Mouse (Mus musculus) thymus, postnatal 25 days (tissue): ENCODE measurements around the gene Ccsap.

Experiments used
- DNase-seq: peaks from one replicate; pipeline ENCODE4 v3.0.0; 2022

Gene Ccsap

GRCm38 (mm10) chr8:123877865-123878264 is 17.9 kb upstream of the Ccsap start:
- DNase-seq = no peak

DNA sequence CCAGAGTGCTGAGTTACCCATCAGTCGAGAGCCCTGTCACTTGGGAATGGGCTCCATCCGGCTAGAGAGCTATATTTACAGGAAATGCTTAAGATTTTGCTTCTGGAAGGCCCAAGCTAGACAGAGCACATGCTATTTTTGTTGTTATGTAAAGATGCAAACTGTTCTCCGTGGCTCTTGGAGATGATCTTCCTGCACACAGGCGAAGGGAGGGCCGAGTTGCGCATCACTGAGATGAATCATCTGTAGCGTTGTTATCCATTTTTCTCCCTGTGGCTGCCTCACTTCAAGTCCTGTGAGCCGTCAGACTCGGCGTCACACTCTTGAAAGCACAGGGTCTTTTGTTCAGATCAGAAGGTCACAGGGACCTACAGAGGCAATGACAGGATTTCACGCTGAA is 14.3 kb upstream of the Ccsap start:
- no peak for DNase-seq

DNA sequence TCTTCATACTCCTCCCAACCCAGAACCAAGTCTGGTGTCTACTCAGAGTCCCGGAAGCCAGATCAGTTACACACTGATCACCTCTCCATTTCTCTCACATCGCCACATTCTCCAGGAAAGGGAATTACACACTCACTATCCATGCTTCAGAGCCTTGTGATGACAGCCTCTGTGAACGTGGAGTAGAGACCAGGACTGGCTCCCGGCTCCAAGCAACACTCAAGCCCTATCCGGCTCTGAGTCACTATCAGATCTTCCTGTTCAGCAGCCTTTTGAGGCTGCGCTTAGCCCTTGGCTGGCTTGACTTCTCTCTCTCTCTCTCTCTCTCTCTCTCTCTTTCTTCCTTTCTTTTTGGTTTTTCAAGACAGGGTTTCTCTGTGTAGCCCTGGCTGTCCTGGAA is 13.4 kb upstream of the Ccsap start:
- no peak for DNase-seq

- DNase-seq = no peak
Measured at GRCm38 (mm10) chr8:123872048-123872447, 12.0 kb upstream of the Ccsap start.

- DNase-seq = no peak
Measured at GRCm38 (mm10) chr8:123866971-123867370, 7.0 kb upstream of the Ccsap start.

DNA sequence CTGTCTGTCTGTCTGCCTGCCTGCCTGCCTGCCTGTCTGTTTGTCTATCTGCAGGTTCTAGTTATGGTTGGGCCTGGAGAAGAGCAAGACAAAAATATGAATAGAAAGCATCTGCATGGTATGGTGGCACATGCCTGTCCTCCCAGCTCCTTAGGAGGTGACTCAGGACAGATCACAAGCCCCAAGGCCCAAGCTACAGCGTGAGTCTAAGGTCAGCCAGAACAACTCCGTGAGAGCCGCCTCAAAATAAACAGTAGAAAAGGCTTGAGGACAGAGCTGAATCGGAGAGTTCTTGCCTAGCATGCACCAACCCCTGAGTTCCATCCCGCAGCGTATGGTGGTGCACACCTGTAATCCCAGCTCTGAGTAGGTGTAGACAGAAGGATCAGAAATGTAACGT is 5.8 kb upstream of the Ccsap start:
- no peak for DNase-seq

DNA sequence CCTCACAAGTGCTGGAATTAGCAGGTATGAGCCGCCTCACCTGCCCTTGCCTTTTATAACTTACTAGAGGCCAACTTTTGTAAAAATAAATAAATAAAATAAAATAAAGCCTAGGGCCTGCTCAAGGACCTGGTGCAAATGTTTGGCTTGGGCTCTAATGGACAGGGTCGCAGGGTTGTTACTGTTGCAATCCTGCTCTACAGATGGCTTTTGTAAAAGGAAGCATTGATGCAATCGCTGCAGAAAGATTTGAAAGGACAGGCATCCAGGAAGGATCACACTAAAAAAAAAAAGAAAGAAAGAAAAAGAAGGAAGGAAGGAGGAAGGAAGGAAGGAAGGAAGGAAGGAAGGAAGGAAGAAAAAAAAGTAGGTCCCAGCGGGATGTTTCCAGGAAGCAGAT is 377 bp upstream of the Ccsap start:
- no peak for DNase-seq

DNA sequence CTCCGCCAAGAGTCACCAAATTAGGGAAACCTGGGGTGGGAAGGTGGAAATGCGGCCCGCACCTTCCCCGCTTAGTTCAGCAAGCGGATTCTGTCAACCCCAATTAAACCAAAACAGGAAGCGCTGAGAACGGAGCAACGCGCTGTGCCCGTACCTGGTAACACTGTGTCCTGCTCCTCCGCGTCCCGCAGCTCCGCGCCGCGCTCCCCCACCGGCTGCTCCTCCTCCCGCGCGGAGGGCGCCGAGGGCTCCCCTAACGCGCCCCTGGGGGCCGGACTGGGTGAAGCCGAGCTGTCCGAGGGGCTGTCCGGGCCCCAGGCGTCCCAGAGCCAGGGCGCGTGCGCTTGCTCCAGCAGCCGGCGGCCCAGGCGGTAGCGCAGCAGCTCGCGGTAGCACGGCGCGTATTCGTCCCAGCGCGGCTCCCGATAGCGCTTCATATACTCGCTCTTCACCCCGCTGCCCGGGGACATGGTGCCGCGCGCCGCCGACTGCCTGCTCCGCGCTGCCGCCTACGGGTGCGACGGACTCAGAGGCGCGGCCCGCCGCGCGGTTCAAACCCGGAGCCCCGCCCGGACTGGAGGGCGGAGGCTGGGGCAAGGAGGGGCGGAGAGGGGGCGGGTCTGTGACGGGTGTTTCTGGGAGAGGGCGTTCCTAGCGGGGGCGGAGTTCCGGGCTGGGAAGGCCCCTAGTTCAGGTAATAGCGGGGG is 915 bp downstream of the Ccsap start:
- peak; percentile 95 for DNase-seq

DNA sequence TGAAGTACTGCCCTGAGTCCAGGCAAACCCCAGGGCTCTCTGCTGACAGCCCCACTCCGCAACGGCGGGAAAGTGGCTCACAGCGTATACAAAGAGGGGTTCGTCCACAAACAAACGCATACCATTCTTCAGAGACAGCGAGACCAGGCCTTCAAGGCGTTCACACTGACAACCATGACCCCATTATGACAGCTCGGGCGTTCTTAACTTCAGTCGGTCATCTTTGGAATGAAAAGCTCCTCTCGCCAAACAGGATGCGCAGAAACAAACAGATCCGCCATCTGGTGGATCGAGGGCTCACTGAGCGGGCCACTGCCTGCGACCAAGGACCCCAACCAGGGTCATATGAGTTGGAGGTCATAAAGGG is 1.5 kb downstream of the Ccsap start:
- no peak for DNase-seq

- DNase-seq = no peak
Measured at GRCm38 (mm10) chr8:123857361-123857760, 2.6 kb downstream of the Ccsap start.

- DNase-seq = no peak
Measured at GRCm38 (mm10) chr8:123854733-123855475, 5.1 kb downstream of the Ccsap start.

DNA sequence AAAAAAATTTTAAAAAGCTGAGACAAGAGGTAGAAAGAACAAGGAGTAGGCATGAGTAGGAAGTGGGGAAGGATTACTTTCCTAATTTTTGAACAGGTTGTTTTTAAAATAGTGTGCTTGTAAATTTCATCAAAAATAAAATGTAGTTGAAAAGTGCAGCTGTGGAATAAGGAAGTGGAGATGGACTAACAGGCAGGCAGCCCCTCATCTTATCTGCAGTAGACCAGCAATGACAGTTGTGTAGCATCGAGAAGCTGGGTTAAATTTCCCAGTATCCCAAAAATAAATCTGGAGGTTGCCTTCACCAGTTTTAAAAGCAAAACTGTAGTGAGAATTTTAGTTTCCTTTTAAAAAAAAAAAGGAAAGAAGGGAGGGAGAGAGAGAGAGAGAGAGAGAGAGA is 5.8 kb downstream of the Ccsap start:
- no peak for DNase-seq

DNA sequence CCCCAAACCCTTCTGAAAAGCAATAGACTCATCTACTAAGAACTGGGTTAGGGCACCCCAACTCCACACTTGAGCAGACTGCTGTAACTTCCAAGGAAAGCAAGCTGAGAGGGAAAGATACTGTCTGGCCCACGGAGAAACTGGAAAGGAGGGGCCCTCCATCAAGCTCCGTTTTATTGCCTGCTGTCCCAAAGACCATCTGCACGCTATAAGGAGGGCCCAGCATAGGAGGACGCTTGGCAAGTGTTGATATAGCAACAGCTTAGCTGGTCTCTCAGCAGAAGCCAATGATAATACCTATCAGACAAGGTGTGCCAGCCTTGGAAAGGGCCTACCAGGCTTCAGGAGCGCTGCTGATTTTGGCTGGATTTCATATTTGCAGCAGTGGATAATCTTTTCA is 8.4 kb downstream of the Ccsap start:
- DNase-seq = no peak

DNA sequence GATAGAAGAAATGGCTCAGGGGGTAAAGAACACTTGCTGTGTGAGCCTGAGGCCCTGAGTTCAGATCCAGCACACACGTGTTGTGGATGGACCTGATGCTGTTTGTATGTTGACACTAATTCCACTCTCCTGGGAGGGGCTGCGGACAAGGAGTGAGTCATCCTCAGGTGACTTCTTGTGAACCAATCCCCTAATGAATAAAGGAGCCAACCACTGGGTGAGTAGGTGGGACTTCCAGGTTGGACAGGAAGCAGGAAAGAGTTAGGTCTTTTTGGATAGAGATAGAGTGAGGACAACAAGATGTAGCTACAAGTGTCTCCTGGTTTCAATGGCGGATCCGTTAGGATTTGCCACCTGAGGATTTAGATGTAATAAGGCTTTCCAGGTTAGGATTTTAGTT is 10.7 kb downstream of the Ccsap start:
- no peak for DNase-seq

DNA sequence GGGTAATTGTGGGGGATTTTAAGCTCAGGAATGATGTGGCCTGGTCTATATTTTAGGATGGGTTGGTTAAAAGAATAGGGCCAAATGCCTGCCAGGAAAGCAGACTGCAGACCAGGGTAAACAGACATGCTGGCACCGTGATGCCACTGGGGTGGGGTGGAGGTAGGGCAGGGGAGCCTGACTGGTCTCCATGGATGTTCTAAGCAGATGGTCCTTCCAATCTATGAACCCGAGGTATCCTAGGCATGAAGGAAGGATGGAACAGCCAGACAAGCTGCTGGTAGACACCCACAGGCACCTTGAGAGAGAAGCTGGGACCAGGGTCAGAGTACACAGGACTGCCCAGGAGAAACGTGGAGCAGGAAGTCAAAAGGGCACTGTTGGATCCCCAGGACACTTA is 12.5 kb downstream of the Ccsap start:
- DNase-seq = no peak

DNA sequence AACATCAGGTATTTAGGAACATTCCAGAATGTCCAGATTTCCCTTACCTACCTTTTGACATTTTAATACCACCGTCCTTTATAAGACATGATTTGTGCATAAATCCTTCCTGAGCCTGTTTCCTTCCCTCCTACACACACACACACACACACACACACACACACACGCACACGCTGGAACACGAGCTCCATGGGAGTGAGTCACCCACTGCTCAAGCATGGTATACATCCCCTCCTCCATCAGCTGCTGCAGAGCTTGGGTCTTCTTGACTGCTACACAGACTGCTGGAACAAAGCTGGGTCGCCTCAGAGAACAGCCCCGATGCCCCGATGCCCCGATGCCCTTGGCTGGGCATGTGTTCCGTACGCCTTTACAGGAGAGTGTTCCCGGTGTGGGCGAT is 13.5 kb downstream of the Ccsap start:
- DNase-seq = no peak

GRCm38 (mm10) chr8:123845991-123846390 is 14.0 kb downstream of the Ccsap start:
- no peak for DNase-seq

DNA sequence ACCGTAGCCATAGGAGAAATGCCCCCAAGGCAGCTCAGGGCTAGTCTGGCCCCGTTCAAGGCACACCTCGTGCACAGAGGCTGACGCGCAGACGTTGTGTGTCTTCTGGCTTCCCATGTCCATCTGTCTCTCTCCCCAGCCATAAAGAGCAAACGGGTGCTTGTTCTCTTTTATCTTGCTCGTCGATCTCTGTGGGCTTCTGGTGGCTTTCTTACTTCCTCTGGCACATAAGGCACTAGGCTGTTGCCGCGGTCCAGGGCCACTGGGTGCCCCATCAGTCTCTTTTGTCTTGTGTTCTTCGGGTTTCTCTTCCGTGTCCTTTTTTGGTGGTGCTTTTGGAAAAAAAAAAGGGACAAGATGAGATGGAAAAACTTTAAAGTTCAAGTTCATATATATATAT is 14.9 kb downstream of the Ccsap start:
- DNase-seq = no peak

DNA sequence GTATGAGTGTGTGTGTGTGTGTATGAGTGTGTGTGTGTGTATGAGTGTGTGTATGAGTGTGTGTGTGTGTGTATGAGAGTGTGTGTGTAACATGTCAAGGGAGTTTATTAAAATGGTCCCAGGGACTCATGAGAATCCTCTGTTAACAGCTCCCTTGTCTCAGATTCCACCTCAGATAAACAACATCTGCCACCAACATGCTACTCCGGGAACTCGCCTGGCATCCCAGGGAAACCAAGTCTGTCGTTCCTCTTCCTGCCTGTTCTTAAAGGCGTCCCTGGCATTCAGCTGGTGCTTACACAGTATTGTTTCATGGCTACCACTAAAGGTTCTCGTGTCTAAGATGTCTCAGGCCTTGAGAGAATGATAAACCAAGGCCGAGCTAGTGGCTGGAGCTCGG is 15.7 kb downstream of the Ccsap start:
- no peak for DNase-seq

DNA sequence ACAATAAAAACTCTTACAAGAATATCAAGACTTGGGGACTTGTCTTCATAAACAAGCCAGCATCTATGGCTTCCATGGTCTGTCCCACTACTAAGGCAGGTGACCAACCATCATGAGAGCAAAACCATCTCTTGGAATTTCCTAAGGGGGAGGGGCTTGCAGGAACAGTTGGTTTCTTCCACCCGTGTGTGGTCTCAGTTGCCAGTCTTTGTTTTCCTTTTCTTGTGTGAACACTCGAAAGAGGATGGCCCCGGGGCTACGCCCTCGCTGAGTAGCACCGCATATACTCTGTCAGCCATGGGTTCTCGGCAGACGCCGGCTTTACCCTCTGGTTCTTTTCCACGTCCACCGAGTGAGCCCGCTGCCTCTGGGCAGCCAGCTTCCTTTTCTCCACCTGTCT is 17.9 kb downstream of the Ccsap start:
- DNase-seq = no peak

DNA sequence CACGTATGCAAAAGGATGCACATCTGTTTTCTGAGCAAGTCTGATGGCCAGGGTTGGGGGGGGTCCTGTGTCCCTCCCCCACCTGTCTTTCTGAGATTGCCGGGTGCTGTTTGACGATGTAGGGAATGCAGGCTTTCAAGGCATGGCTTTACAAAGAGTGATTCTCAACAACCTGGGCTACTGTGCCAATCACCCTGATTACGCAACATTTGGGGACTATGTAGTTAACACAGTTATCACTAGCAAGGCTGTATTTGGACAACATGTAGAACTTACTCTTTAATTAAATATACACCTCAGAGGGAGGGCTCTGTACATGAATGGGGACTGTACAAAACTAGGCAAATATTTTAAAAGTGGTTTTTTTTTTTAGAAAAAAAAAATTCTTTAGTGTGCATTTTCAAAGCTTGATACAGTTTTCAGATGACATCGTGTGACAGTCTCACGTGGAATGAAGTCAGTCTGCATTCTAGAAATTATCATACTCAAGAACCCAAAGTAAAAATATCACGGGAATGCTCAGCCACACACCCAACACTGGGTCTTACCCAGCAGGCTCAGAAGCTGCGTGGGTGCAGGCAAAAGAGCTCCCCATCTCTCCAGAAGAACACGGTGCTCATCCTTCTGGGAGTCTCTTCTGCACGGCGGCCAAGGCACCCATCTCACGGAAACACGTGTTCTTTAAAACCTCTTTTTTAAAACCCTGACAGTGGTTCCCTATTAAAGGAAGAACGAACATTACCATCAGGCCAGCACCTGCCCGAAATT is 19.2 kb downstream of the Ccsap start:
- no peak for DNase-seq

GRCm38 (mm10) chr8:123838496-123838895 is 21.5 kb downstream of the Ccsap start:
- no peak for DNase-seq

GRCm38 (mm10) chr8:123836354-123836753 is 23.7 kb downstream of the Ccsap start:
- no peak for DNase-seq

DNA sequence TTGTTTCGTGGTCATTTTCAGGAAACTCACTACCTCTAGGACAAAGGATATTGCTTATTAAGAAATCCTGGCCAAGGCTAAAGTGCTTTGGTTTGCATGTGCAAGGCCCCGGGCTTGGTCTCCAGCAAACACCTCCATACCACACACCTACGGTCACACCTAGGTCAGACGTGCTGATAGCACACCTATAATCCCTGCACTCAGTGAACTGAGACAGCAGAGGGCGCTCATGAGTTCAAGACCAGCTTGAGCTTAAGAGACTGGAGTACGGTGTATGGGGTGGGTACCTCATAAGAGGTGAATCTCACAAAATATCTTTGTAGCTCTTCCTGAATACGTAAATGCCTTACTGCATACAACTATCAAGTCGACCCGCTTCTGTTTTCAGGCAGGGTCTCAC is 24.6 kb downstream of the Ccsap start:
- DNase-seq = peak; percentile 67
